ENCODE assay signal across 26 mouse cellular contexts in genomic region chr6:25065913-25066312, GRCm38 (mm10).
DNase-seq lines count a peak whose midpoint lies in the region; ATAC-seq and TF ChIP-seq lines count a peak whose summit lies in the region.
"Had no signal": no experiment of that assay in that cellular context is flagged by ENCODE, and none has a peak within 500 bp of the region (broad histone marks: within the 10 kb centered on the region; RNA-seq: fewer than 3 reads in every experiment).

No protein-coding gene starts in this region.

- no peak overlapping the region for H3K9ac ChIP-seq in hindbrain, embryonic 11.5 days (ENCODE audit: low read depth, low read length)
- H3K9ac ChIP-seq in hindbrain, embryonic 14.5 days = no peak overlapping the region
- no peak overlapping the region for H3K9ac ChIP-seq in ES-E14 (ENCODE audit: insufficient read depth, low read depth, low read length, poor library complexity, severe bottlenecking)
- H3K9ac ChIP-seq: embryonic facial prominence, embryonic 13.5 days; embryonic facial prominence, embryonic 15.5 days; forebrain, embryonic 12.5 days had no signal

- H3K27me3 ChIP-seq in hindbrain, embryonic 11.5 days (ENCODE audit: control insufficient read depth, insufficient read depth, low read length) = no peaks in the 10 kb centered on the region
- no peaks in the 10 kb centered on the region for H3K27me3 ChIP-seq in hindbrain, embryonic 14.5 days (ENCODE audit: control insufficient read depth, insufficient read depth, low read length)
- H3K27me3 ChIP-seq in forebrain, embryonic 10.5 days (ENCODE audit: poor library complexity, severe bottlenecking) = no peaks in the 10 kb centered on the region
- H3K27me3 ChIP-seq: CH12.LX; embryonic facial prominence, embryonic 13.5 days; embryonic facial prominence, embryonic 15.5 days; forebrain, embryonic 12.5 days had no signal

- H3K4me1 ChIP-seq in hindbrain, embryonic 11.5 days (replicated peaks; ENCODE audit: control insufficient read depth, insufficient read depth, low read length) = no peaks in the 10 kb centered on the region
- no peaks in the 10 kb centered on the region for H3K4me1 ChIP-seq in hindbrain, embryonic 14.5 days (replicated peaks; ENCODE audit: control insufficient read depth, insufficient read depth, low read length)
- peaks cover 0 to 3% of the 10 kb centered on the region in 2 experiments; a peak in 1 of 4 replicates for H3K4me1 ChIP-seq in ES-E14 (ENCODE audit: control insufficient read depth in 2 of 2, insufficient read depth in 2 of 2, low read length in 2 of 2, poor library complexity in 1 of 2)
- H3K4me1 ChIP-seq in forebrain, embryonic 10.5 days = no peaks in the 10 kb centered on the region
- H3K4me1 ChIP-seq: embryonic facial prominence, embryonic 13.5 days; embryonic facial prominence, embryonic 15.5 days; forebrain, embryonic 12.5 days had no signal

- in situ Hi-C loops in ES-E14 (cut with MboI; ENCODE audit: low sequenced_read_pairs in 2 of 2, unreplicated experiment in 2 of 2) = no loop called here

- 0 out of 2 replicates have a peak overlapping the region, but pooled peaks have one; percentile 20 for H3K27ac ChIP-seq in hindbrain, embryonic 11.5 days (ENCODE audit: low read depth, low read length)
- no peak overlapping the region for H3K27ac ChIP-seq in hindbrain, embryonic 14.5 days
- H3K27ac ChIP-seq in ES-E14 (ENCODE audit: insufficient read depth, low read depth, low read length, poor library complexity, severe bottlenecking) = no peak overlapping the region
- no peak overlapping the region for H3K27ac ChIP-seq in forebrain, embryonic 10.5 days
- H3K27ac ChIP-seq: embryonic facial prominence, embryonic 13.5 days; embryonic facial prominence, embryonic 15.5 days; forebrain, embryonic 12.5 days had no signal

- no peak overlapping the region for H3K4me2 ChIP-seq in hindbrain, embryonic 11.5 days (replicated peaks; ENCODE audit: low read depth, low read length)
- H3K4me2 ChIP-seq in hindbrain, embryonic 14.5 days (replicated peaks) = no peak overlapping the region
- H3K4me2 ChIP-seq: embryonic facial prominence, embryonic 13.5 days; embryonic facial prominence, embryonic 15.5 days; forebrain, embryonic 12.5 days had no signal

- WGBS in hindbrain, embryonic 11.5 days = 54% methylated on average over 6 of the region's 6 CpGs
- WGBS in hindbrain, embryonic 14.5 days = 48% methylated on average over 6 of the region's 6 CpGs
- 42% methylated on average over 6 of the region's 6 CpGs for WGBS in forebrain, embryonic 10.5 days

- no peak for DNase-seq in hindbrain, embryonic 11.5 days (ENCODE audit: low spot score)
- DNase-seq in hindbrain, embryonic 14.5 days (ENCODE audit: low spot score) = no peak
- peak; percentile 44 for DNase-seq in ES-E14 (ENCODE audit: low read depth, low spot score)
- peak; percentile 39 for DNase-seq in WW6 (ENCODE audit: low read depth, low spot score)
- DNase-seq in left cerebral cortex, adult 18-20 months (ENCODE audit: low spot score in 2 of 2) = no peak
- DNase-seq in forebrain, embryonic 10.5 days (ENCODE audit: extremely low spot score, low spot score) = no peak
- DNase-seq: adrenal gland, adult 8-10 months; adrenal gland, postnatal 14 days; adrenal gland, postnatal 36 days; B cell, adult 2 months; cerebellum, adult 11 months; cerebellum, adult 18-20 months; cerebellum, adult 8-10 months; cerebellum, adult 9-11 months; cerebellum, postnatal 14 days; cerebellum, postnatal 36 days; embryo, embryonic 11 days had no signal

- no peak for ATAC-seq in hindbrain, embryonic 11.5 days (ENCODE audit: low FRiP score)
- ATAC-seq in hindbrain, embryonic 14.5 days (ENCODE audit: low FRiP score) = no peak
- ATAC-seq in erythroblast, adult 5-6 weeks (replicated peaks; ENCODE audit: low FRiP score, poor library complexity, severe bottlenecking) = no peak
- ATAC-seq: activated CD4-positive, CD25-positive, alpha-beta regulatory T cell, adult 4 months; CD4-positive, CD25-positive, alpha-beta regulatory T cell, adult 4 months; forebrain, embryonic 14.5 days; forebrain, embryonic 16.5 days had no signal

- no peak overlapping the region for H3K4me3 ChIP-seq in hindbrain, embryonic 11.5 days (ENCODE audit: low read depth, low read length)
- H3K4me3 ChIP-seq in hindbrain, embryonic 14.5 days (replicated peaks; ENCODE audit: low read length) = no peak overlapping the region
- no peak overlapping the region for H3K4me3 ChIP-seq in ES-E14 (ENCODE audit: insufficient read depth in 1 of 2, low read depth in 1 of 2, low read length in 2 of 2, poor library complexity in 1 of 2, severe bottlenecking in 1 of 2)
- H3K4me3 ChIP-seq in forebrain, embryonic 10.5 days = no peak overlapping the region
- H3K4me3 ChIP-seq: embryonic facial prominence, embryonic 13.5 days; embryonic facial prominence, embryonic 15.5 days; forebrain, embryonic 12.5 days had no signal

- no peaks in the 10 kb centered on the region for H3K9me3 ChIP-seq in hindbrain, embryonic 11.5 days (ENCODE audit: control insufficient read depth, low read length)
- no peaks in the 10 kb centered on the region for H3K9me3 ChIP-seq in hindbrain, embryonic 14.5 days (ENCODE audit: control insufficient read depth, low read length)
- no peaks in the 10 kb centered on the region for H3K9me3 ChIP-seq in ES-E14 (ENCODE audit: control insufficient read depth, insufficient read depth, low read depth, low read length)
- H3K9me3 ChIP-seq in forebrain, embryonic 10.5 days = no peaks in the 10 kb centered on the region
- H3K9me3 ChIP-seq: embryonic facial prominence, embryonic 13.5 days; embryonic facial prominence, embryonic 15.5 days; forebrain, embryonic 12.5 days had no signal

- no peaks in the 10 kb centered on the region for H3K36me3 ChIP-seq in hindbrain, embryonic 11.5 days (ENCODE audit: control insufficient read depth, insufficient read depth, low read length)
- no peaks in the 10 kb centered on the region for H3K36me3 ChIP-seq in hindbrain, embryonic 14.5 days (replicated peaks; ENCODE audit: control insufficient read depth, insufficient read depth)
- no peaks in the 10 kb centered on the region for H3K36me3 ChIP-seq in ES-E14 (ENCODE audit: control insufficient read depth, insufficient read depth, low read length, poor library complexity, severe bottlenecking)
- H3K36me3 ChIP-seq in forebrain, embryonic 10.5 days (replicated peaks) = no peaks in the 10 kb centered on the region
- H3K36me3 ChIP-seq: embryonic facial prominence, embryonic 13.5 days; embryonic facial prominence, embryonic 15.5 days; forebrain, embryonic 12.5 days had no signal

TF ChIP-seq in ES-E14, 5 proteins besides CTCF, POLR2A, EP300 and RAD21:
- TF ChIP-seq HCFC1 (IDR thresholded peaks at IDR 0.05; ENCODE audit: borderline replicate concordance, insufficient read depth, low read length) = no peak

Comparison
In these comparisons a context has a peak if more than half of its experiments do, and no peak if none do; other contexts are left out.
1. DNase-seq: peak in ES-E14 (single experiment) and WW6 (single experiment); none in hindbrain, embryonic 11.5 days (single experiment), hindbrain, embryonic 14.5 days (single experiment), left cerebral cortex, adult 18-20 months (0 of 2) and forebrain, embryonic 10.5 days (single experiment).